Mouse (Mus musculus): ENCODE data around the gene Ostn. TPM values are rescaled to one million over a fixed set of nuclear protein-coding genes. Genes with fewer than 3 reads are reported as not detected.

The Ostn gene
- polyA plus RNA-seq, 1 experiment: not detected

DNA sequence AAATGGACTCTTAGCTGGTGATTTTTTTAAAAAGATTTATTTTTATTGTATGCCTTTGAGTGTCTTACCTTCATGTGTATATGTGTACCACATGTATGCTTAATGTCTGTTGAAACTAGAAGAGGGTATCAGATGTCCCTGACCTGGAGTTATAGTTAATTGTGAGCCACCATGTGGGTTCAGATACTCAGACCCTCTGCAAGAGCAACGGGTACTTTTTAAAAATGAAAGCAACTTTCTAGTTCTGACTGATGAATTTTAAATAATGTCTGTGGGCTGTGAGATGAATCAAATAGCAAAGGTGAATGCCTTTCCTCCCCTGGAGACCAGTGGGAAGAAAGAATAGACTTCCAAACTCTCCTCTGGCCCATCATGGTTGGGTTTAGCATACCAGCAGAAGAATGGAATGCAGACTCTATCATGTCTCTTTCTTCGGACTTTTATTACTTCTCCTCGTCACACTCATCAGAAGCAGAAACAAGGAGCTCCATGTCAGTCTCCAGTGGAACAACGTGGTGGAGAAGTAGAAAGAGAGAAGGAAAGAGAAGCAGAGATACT lies 79.6 kb downstream of the Ostn start:
- H3K4me3 ChIP-seq (ENCODE audit: insufficient read depth, low read depth, low read length): no peak overlapping the region
- peak overlapping the region; percentile 55; the same call in 1 of the 2 replicates for H3K27ac ChIP-seq (ENCODE audit: insufficient read depth, low read depth, low read length)
- 49% methylated on average over 4 of the region's 4 CpGs for WGBS
- H3K4me1 ChIP-seq (ENCODE audit: control insufficient read depth, insufficient read depth, low read length): peaks cover 14% of the 10 kb centered on the region; the same call in 1 of the 2 replicates
- no peaks in the 10 kb centered on the region for H3K36me3 ChIP-seq (ENCODE audit: control insufficient read depth, insufficient read depth, low read length)
- TF ChIP-seq CTCF (conservative IDR thresholded peaks at IDR 0.05; ENCODE audit: insufficient read depth, insufficient read length, low read depth, low read length) (no peak), POLR2A (IDR thresholded peaks at IDR 0.05; ENCODE audit: low read depth, low read length) (no peak)
- DNase-seq: no peak
- H3K27me3 ChIP-seq (replicated peaks; ENCODE audit: control insufficient read depth, insufficient read depth, low read length): no peaks in the 10 kb centered on the region

DNA sequence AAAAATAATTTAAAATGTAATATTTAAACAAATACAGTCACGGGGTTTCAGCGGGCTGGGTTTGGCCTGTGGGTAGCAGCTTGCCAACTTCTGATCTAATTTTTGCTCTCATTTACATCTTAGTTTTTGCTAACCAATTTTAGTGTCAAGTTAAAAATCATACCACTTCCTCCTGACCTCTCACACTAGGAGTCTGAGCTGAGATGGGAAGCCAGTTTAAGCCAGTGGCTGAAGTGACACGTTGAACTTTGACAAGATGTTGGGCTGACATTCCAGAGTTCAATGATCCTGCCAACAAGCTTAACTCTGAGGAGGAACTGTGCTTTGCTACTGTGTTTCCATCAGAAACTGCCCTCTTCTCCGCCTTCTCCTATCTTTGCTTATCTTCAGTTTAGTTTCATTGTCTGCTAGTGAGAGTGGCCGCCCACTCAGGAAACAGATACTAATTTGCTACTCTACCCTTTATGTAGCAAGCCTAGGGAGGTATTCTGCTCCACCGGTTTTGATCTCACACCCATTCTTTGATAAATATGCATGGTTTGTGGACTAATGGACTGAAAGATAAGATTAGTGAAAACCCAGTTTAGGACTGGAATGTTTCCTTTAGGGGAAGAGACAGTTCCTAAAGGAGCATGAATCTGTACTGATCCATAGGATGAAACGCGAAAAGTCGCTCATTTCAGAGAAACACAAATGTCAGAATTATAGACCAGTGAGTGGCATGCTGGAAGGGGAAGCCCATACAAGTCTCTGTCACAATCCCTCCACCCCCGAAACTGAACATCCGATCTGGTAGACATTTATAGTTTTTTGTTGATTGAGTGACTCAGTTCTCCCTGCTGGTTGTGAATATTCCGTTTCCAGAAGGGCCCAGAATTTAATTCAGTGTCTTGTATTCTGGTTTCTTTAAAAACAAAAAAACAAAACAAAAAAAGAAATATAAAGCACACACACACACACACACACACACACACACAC lies 80.6 kb downstream of the Ostn start:
- 19% methylated on average over 12 of the region's 12 CpGs for WGBS
- no peaks in the 10 kb centered on the region for H3K36me3 ChIP-seq (ENCODE audit: control insufficient read depth, insufficient read depth, low read length)
- TF ChIP-seq CTCF (conservative IDR thresholded peaks at IDR 0.05; ENCODE audit: insufficient read depth, insufficient read length, low read depth, low read length) (no peak), POLR2A (IDR thresholded peaks at IDR 0.05; ENCODE audit: low read depth, low read length) (no peak)
- no peaks in the 10 kb centered on the region for H3K27me3 ChIP-seq (replicated peaks; ENCODE audit: control insufficient read depth, insufficient read depth, low read length)
- no peak overlapping the region; the same call in 1 of the 2 replicates for H3K4me3 ChIP-seq (ENCODE audit: insufficient read depth, low read depth, low read length)
- peaks cover 14% of the 10 kb centered on the region; the same call in 1 of the 2 replicates for H3K4me1 ChIP-seq (ENCODE audit: control insufficient read depth, insufficient read depth, low read length)
- H3K27ac ChIP-seq (ENCODE audit: insufficient read depth, low read depth, low read length): peak overlapping the region; percentile 92
- DNase-seq: peak; percentile 88

DNA sequence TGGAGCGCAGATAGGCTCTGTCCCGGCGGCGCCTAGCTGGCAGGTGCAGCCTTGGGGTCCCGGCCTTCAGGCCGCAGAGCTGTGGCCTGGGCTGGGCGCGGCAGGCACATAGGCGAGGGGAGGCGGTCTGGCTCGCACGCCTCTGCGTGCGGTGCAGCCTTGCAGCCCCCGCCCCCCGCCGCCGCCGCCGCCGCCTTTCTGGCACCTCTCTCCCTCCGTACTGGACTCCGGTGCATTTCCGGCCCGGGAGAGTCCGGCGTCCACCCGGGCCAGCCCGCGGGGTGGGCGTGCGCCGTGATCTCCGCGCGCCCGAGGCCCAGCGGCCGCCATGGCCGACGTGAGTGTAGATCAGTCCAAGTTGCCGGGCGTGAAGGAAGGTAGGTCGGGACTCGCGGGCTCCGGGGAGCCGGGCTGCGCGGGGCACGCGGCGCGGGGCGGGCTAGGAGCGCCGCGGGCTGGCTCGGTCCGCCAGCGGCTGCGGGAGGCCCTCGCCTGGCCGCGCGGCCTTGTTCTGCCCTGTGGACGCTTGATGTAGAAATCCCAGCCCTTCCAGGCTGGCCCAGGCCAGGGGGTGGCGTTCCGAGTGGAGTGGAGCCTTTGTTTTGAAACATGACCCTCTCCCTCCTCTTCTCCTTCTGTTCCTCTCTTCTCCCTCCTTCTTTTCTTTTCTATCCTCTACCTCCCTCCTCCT lies 81.6 kb downstream of the Ostn start, which contains the start of gene Ccdc50:
Gene Ccdc50, plus strand, starts transcription at position 109 of the 691 bp plus-strand sequence.
- Histone ChIP-seq H3K36me3 (ENCODE audit: control insufficient read depth, insufficient read depth, low read length) (no peaks in the 10 kb centered on the region), H3K27me3 (replicated peaks; ENCODE audit: control insufficient read depth, insufficient read depth, low read length) (no peaks in the 10 kb centered on the region), H3K4me1 (ENCODE audit: control insufficient read depth, insufficient read depth, low read length) (peaks cover 14% of the 10 kb centered on the region; the same call in 1 of the 2 replicates), H3K4me3 (ENCODE audit: insufficient read depth, low read depth, low read length) (peak within 1 kb of the TSS; percentile 100), H3K27ac (ENCODE audit: insufficient read depth, low read depth, low read length) (peak within 1 kb of the TSS; percentile 99)
- WGBS: under 1% methylated on average over 67 of the region's 69 CpGs
- no peak for TF ChIP-seq CTCF (conservative IDR thresholded peaks at IDR 0.05; ENCODE audit: insufficient read depth, insufficient read length, low read depth, low read length)
- TF ChIP-seq POLR2A (IDR thresholded peaks at IDR 0.05; ENCODE audit: low read depth, low read length): no peak
- DNase-seq: peak; percentile 89

DNA sequence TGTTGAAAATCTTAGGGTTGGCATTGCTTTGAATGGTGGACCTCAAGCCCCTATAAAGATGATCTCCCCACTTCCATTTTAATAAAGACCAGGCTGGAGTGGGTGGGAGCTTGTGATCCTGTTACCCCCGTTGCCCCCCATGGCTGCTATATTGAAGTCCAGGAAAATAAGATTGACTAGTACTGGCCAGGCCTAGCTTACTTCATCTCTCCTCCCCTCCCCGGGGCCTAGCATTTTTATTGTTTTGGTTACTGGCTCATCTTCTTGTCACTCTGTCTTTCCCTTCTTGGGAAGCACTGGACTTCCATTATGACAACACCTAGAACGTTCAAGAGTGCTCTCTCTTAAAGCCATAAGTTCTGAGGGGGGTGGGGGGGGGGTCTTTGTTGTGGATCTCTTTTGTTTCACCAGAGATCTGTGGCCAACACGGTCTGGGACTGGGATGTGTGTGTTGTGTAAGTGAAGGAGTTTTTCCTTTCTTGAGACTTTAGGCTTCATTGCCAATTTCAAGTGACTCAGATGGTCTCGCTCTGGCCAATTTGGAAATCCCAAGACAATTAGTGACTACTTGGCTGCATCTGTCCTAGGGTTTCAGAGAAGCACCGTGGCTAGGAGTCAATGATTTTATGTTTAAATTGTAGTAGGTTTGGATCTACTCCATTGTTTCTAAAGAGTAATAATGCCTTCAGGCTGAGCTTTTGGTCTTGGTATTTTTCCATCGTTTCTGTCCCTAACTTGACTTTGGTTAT lies 82.4 kb downstream of the Ostn start:
- DNase-seq: no peak
- peak overlapping the region; percentile 99 for H3K27ac ChIP-seq (ENCODE audit: insufficient read depth, low read depth, low read length)
- peaks cover 14% of the 10 kb centered on the region; the same call in 1 of the 2 replicates for H3K4me1 ChIP-seq (ENCODE audit: control insufficient read depth, insufficient read depth, low read length)
- peak overlapping the region; percentile 100 for H3K4me3 ChIP-seq (ENCODE audit: insufficient read depth, low read depth, low read length)
- H3K36me3 ChIP-seq (ENCODE audit: control insufficient read depth, insufficient read depth, low read length): no peaks in the 10 kb centered on the region
- WGBS: 14% methylated on average over 7 of the region's 7 CpGs
- TF ChIP-seq CTCF (conservative IDR thresholded peaks at IDR 0.05; ENCODE audit: insufficient read depth, insufficient read length, low read depth, low read length) (no peak), POLR2A (IDR thresholded peaks at IDR 0.05; ENCODE audit: low read depth, low read length) (no peak)
- H3K27me3 ChIP-seq (replicated peaks; ENCODE audit: control insufficient read depth, insufficient read depth, low read length): no peaks in the 10 kb centered on the region

DNA sequence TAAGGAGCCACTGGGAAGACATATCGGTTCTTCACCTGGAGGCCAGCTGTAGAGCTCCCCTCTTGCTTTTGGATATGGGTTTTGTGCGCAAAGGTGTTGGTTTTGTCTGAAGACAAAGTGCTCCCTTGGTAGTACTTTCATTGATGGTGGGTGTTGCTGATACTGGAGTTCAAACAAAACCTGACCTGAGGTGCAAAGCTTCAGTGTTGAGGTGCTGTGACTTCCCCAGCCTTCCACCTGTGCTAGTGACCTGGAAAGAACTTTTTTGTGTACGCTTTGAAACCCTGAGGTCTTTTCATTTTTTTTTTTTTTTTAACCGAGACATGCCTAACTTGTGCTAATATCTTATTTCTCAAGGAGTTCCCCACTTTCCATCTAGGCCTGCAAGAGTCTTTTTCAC lies 83.0 kb downstream of the Ostn start:
- Histone ChIP-seq H3K27me3 (replicated peaks; ENCODE audit: control insufficient read depth, insufficient read depth, low read length) (no peaks in the 10 kb centered on the region), H3K36me3 (ENCODE audit: control insufficient read depth, insufficient read depth, low read length) (no peaks in the 10 kb centered on the region), H3K27ac (ENCODE audit: insufficient read depth, low read depth, low read length) (peak overlapping the region; percentile 68), H3K4me3 (ENCODE audit: insufficient read depth, low read depth, low read length) (no peak overlapping the region), H3K4me1 (ENCODE audit: control insufficient read depth, insufficient read depth, low read length) (peaks cover 17% of the 10 kb centered on the region; the same call in 1 of the 2 replicates)
- TF ChIP-seq POLR2A (IDR thresholded peaks at IDR 0.05; ENCODE audit: low read depth, low read length) (no peak), CTCF (conservative IDR thresholded peaks at IDR 0.05; ENCODE audit: insufficient read depth, insufficient read length, low read depth, low read length) (no peak)
- WGBS: 59% methylated on average over 4 of the region's 4 CpGs
- no peak for DNase-seq

DNA sequence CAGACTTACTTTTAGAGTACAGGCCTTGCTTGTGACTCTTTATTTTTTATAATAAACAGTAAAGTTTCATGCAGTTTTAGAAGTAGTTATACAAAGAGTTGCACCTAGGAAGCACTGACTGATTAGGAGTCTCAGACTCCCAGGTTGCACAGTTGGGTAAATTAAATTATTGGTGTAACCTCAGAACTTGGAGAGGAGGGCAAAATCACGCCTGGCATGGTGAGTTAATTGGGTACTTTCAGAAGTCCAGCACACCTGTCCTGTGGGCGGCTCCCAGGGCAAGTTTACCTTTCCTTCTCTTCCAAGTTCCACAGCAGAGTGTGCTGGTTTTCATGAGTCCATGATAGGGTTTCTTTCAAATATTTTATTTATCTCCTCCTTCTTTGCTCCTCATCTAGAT lies 84.6 kb downstream of the Ostn start:
- WGBS: 62% methylated on average over 2 of the region's 2 CpGs
- Histone ChIP-seq H3K27ac (ENCODE audit: insufficient read depth, low read depth, low read length) (no peak overlapping the region), H3K4me1 (ENCODE audit: control insufficient read depth, insufficient read depth, low read length) (peaks cover 17% of the 10 kb centered on the region; the same call in 1 of the 2 replicates), H3K36me3 (ENCODE audit: control insufficient read depth, insufficient read depth, low read length) (no peaks in the 10 kb centered on the region), H3K4me3 (ENCODE audit: insufficient read depth, low read depth, low read length) (no peak overlapping the region), H3K27me3 (replicated peaks; ENCODE audit: control insufficient read depth, insufficient read depth, low read length) (no peaks in the 10 kb centered on the region)
- TF ChIP-seq CTCF (conservative IDR thresholded peaks at IDR 0.05; ENCODE audit: insufficient read depth, insufficient read length, low read depth, low read length) (no peak), POLR2A (IDR thresholded peaks at IDR 0.05; ENCODE audit: low read depth, low read length) (no peak)
- no peak for DNase-seq
